Mouse (Mus musculus): Measurements from ENCODE around the gene Prdm16. TPM values are rescaled to one million over a fixed set of nuclear protein-coding genes. Genes with fewer than 3 reads are reported as not detected.
A peak's percentile ranks its signal among the peaks of the same experiment; 100 is the strongest.

The Prdm16 gene
- total RNA-seq (2021): 10 to 100 TPM; 20.7 to 22.2 TPM

- intact Hi-C loops (cut with DNase I): loop anchor here (5.0 kb wide), 2 partner anchors 140 to 240 kb away; no protein-coding TSS in a partner anchor
- peak; percentile 76 to 80 for DNase-seq
Observed at GRCm38 (mm10) chr4:154636721-154637311, at the start of gene Prdm16. Gene Prdm16 (minus strand): TSS chr4:154636873.

- no peak for DNase-seq
- intact Hi-C loops (cut with DNase I): no loop called here
Observed at GRCm38 (mm10) chr4:154683068-154683752, 46.5 kb upstream of the Prdm16 start.

- no peak for DNase-seq
- intact Hi-C loops (cut with DNase I): no loop called here
Observed at GRCm38 (mm10) chr4:154682311-154682710, 45.6 kb upstream of the Prdm16 start.

GRCm38 (mm10) chr4:154675441-154676000, 38.8 kb upstream of the Prdm16 start:
- no peak for DNase-seq
- intact Hi-C loops (cut with DNase I): no loop called here

- no peak for DNase-seq
- intact Hi-C loops (cut with DNase I): loop anchor here (1.0 kb wide), 1 partner anchor 346 kb away; no protein-coding TSS in a partner anchor
Observed at GRCm38 (mm10) chr4:154674966-154675365, 38.3 kb upstream of the Prdm16 start.

- intact Hi-C loops (cut with DNase I): loop anchor here (1.0 kb wide), 1 partner anchor 345 kb away; no protein-coding TSS in a partner anchor
Observed at GRCm38 (mm10) chr4:154674541-154674940, 37.9 kb upstream of the Prdm16 start.

GRCm38 (mm10) chr4:154673986-154674385, 37.3 kb upstream of the Prdm16 start:
- no peak for DNase-seq
- intact Hi-C loops (cut with DNase I): loop anchor here (1.0 kb wide), 1 partner anchor 345 kb away; no protein-coding TSS in a partner anchor

More at GRCm38 (mm10) chr4:154674541-154674940, 37.9 kb upstream of the Prdm16 start:
- DNase-seq: peak; percentile 63 to 82

- intact Hi-C loops (cut with DNase I): no loop called here
Observed at GRCm38 (mm10) chr4:154672027-154672426, 35.4 kb upstream of the Prdm16 start.

GRCm38 (mm10) chr4:154671232-154671912, 34.7 kb upstream of the Prdm16 start:
- intact Hi-C loops (cut with DNase I): no loop called here
- DNase-seq: no peak

More at GRCm38 (mm10) chr4:154672027-154672426, 35.4 kb upstream of the Prdm16 start:
- DNase-seq: no peak

GRCm38 (mm10) chr4:154667767-154668166, 31.1 kb upstream of the Prdm16 start, which contains the start of gene Actrt2:
Gene Actrt2 (minus strand): TSS chr4:154667867.
- intact Hi-C loops (cut with DNase I): no loop called here
- DNase-seq: no peak

- DNase-seq: no peak
- intact Hi-C loops (cut with DNase I): no loop called here
Observed at GRCm38 (mm10) chr4:154662681-154663215, 26.1 kb upstream of the Prdm16 start.

GRCm38 (mm10) chr4:154661256-154661655, 24.6 kb upstream of the Prdm16 start:
- intact Hi-C loops (cut with DNase I): no loop called here
- DNase-seq: no peak

- intact Hi-C loops (cut with DNase I): no loop called here
- peak; percentile 28 to 36 for DNase-seq
Observed at GRCm38 (mm10) chr4:154660025-154660424, 23.4 kb upstream of the Prdm16 start.

- peak; percentile 42 to 45 for DNase-seq
- intact Hi-C loops (cut with DNase I): no loop called here
Observed at GRCm38 (mm10) chr4:154655134-154655910, 18.6 kb upstream of the Prdm16 start.

GRCm38 (mm10) chr4:154652494-154652893, 15.8 kb upstream of the Prdm16 start:
- intact Hi-C loops (cut with DNase I): no loop called here
- DNase-seq: no peak

- intact Hi-C loops (cut with DNase I): no loop called here
Observed at GRCm38 (mm10) chr4:154649083-154649747, 12.5 kb upstream of the Prdm16 start.

GRCm38 (mm10) chr4:154642496-154642895, 5.8 kb upstream of the Prdm16 start:
- no peak for DNase-seq
- intact Hi-C loops (cut with DNase I): no loop called here

More at GRCm38 (mm10) chr4:154649083-154649747, 12.5 kb upstream of the Prdm16 start:
- DNase-seq: peak; percentile 83 to 90

GRCm38 (mm10) chr4:154641296-154642110, 4.8 kb upstream of the Prdm16 start:
- intact Hi-C loops (cut with DNase I): no loop called here
- no peak for DNase-seq

Measured in heart, postnatal 10 days (tissue).